Mouse (Mus musculus): ENCODE data around the gene Myt1l. TPM values are rescaled to one million over a fixed set of nuclear protein-coding genes. Genes with fewer than 3 reads are reported as not detected.

Myt1l gene
- total RNA-seq, 2 experiments from 2014 or later = 1.4 TPM; not detected in 1

- no peak for ATAC-seq (replicated peaks; ENCODE audit: low FRiP score, poor library complexity, severe bottlenecking)
These were observed 261.8 kb downstream of the Myt1l start for GRCm38 (mm10) chr12:29790051-29790386.

GRCm38 (mm10) chr12:29792998-29793397 is 264.8 kb downstream of the Myt1l start:
- no peak for ATAC-seq (replicated peaks; ENCODE audit: low FRiP score, poor library complexity, severe bottlenecking)

GRCm38 (mm10) chr12:29795107-29795673 is 267.0 kb downstream of the Myt1l start:
- ATAC-seq (replicated peaks; ENCODE audit: low FRiP score, poor library complexity, severe bottlenecking) = no peak

GRCm38 (mm10) chr12:29798595-29799391 is 270.6 kb downstream of the Myt1l start:
- ATAC-seq (replicated peaks; ENCODE audit: low FRiP score, poor library complexity, severe bottlenecking) = no peak

- no peak for ATAC-seq (replicated peaks; ENCODE audit: low FRiP score, poor library complexity, severe bottlenecking)
These were observed 278.2 kb downstream of the Myt1l start for GRCm38 (mm10) chr12:29806415-29806814.

GRCm38 (mm10) chr12:29809569-29810185 is 281.5 kb downstream of the Myt1l start:
- ATAC-seq (replicated peaks; ENCODE audit: low FRiP score, poor library complexity, severe bottlenecking) = no peak

GRCm38 (mm10) chr12:29815466-29815865 is 287.3 kb downstream of the Myt1l start:
- no peak for ATAC-seq (replicated peaks; ENCODE audit: low FRiP score, poor library complexity, severe bottlenecking)

- ATAC-seq (replicated peaks; ENCODE audit: low FRiP score, poor library complexity, severe bottlenecking) = no peak
These were observed 287.9 kb downstream of the Myt1l start for GRCm38 (mm10) chr12:29816130-29816529.

GRCm38 (mm10) chr12:29816761-29817160 is 288.6 kb downstream of the Myt1l start:
- no peak for ATAC-seq (replicated peaks; ENCODE audit: low FRiP score, poor library complexity, severe bottlenecking)

- ATAC-seq (replicated peaks; ENCODE audit: low FRiP score, poor library complexity, severe bottlenecking) = no peak
These were observed 294.0 kb downstream of the Myt1l start for GRCm38 (mm10) chr12:29822216-29822615.

- ATAC-seq (replicated peaks; ENCODE audit: low FRiP score, poor library complexity, severe bottlenecking) = no peak
These were observed 295.7 kb downstream of the Myt1l start for GRCm38 (mm10) chr12:29823766-29824417.

- no peak for ATAC-seq (replicated peaks; ENCODE audit: low FRiP score, poor library complexity, severe bottlenecking)
These were observed 302.4 kb downstream of the Myt1l start for GRCm38 (mm10) chr12:29830571-29830970.

GRCm38 (mm10) chr12:29831356-29831755 is 303.2 kb downstream of the Myt1l start:
- ATAC-seq (replicated peaks; ENCODE audit: low FRiP score, poor library complexity, severe bottlenecking) = no peak

- ATAC-seq (replicated peaks; ENCODE audit: low FRiP score, poor library complexity, severe bottlenecking) = no peak
These were observed 309.2 kb downstream of the Myt1l start for GRCm38 (mm10) chr12:29837301-29837791.

GRCm38 (mm10) chr12:29838421-29838820 is 310.2 kb downstream of the Myt1l start:
- ATAC-seq (replicated peaks; ENCODE audit: low FRiP score, poor library complexity, severe bottlenecking) = no peak

GRCm38 (mm10) chr12:29849936-29850335 is 321.8 kb downstream of the Myt1l start:
- ATAC-seq (replicated peaks; ENCODE audit: low FRiP score, poor library complexity, severe bottlenecking) = no peak

GRCm38 (mm10) chr12:29854151-29854585 is 326.0 kb downstream of the Myt1l start:
- no peak for ATAC-seq (replicated peaks; ENCODE audit: low FRiP score, poor library complexity, severe bottlenecking)

GRCm38 (mm10) chr12:29855007-29855406 is 326.8 kb downstream of the Myt1l start:
- ATAC-seq (replicated peaks; ENCODE audit: low FRiP score, poor library complexity, severe bottlenecking) = no peak

- ATAC-seq (replicated peaks; ENCODE audit: low FRiP score, poor library complexity, severe bottlenecking) = no peak
These were observed 332.8 kb downstream of the Myt1l start for GRCm38 (mm10) chr12:29860986-29861385.

- no peak for ATAC-seq (replicated peaks; ENCODE audit: low FRiP score, poor library complexity, severe bottlenecking)
These were observed 340.1 kb downstream of the Myt1l start for GRCm38 (mm10) chr12:29868295-29868694.

Measured in erythroid progenitor cell, adult 5-6 weeks (primary cell).